Mouse (Mus musculus) adrenal gland, postnatal 25 days (tissue): ENCODE results near the gene Pm20d1. TPM values are rescaled to one million over a fixed set of nuclear protein-coding genes. Genes with fewer than 3 reads are reported as not detected.

Source experiments
- DNase-seq: peaks from one replicate; pipeline ENCODE4 v3.0.0; 2021; ENCODE audit warnings: mixed read lengths
- long read RNA-seq: library from polyadenylated mRNA; stranded (forward); transcript quantifications from one replicate; pipeline ENCODE4 v2.0.0, GENCODE M21; 2021
- total RNA-seq: library from RNA; stranded (reverse); gene quantifications from 2 replicates; pipeline ENCODE4 v1.2.3, GENCODE M21; 2021

The Pm20d1 gene
- total RNA-seq: 14.9 and 15.5 TPM in 2 replicates
- long read RNA-seq, full-length matches to known transcripts: 16 of 33 reads
- long read RNA-seq, partial matches to known transcripts: 4 of 33 reads
- long read RNA-seq, other reads (novel, unspliced or antisense): 13 of 33 reads

- DNase-seq: peak; percentile 59
Measured at GRCm38 (mm10) chr1:131797202-131797909, at the start of gene Pm20d1. TSS of gene Pm20d1 (plus strand) at chr1:131797381.

DNA sequence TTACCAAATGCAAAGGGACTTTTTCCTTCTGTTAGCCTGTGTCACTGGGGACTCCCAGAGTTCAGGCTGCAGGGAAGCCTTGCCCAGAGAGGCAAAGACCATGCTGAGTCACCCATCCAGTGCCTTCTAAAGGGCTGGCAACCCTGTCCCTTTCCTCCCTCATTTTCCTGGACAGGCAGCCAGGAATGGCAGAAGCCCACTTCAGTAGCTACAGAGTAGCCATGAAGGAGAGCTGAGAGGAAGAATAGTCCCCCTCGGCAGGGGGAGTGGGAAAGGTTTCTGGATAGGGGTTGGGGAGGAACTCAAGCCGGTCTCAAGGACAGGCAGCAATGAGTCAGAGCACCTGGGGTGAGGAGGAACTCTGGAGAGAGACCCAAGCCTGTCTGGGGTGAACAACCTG lies 49.4 kb upstream of the Pm20d1 start:
- no peak for DNase-seq

DNA sequence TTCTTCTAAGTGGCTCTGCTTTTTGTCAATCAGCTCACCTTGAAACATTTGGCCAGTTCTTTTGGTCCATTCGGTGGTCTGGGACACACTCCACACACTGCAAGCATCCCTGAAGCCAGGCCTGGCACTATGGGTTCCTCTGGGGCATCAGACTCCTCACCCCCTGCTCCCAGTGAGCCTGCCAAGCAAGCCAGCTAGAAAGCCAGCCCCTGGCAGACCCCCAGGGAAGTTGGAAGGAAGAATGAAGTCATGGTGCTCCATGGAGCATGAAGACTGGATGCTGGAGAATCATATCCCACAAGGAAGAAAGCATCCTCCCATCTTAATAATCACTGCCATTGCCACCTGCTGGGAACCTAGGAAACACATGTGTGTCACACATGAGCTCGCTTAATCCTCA lies 48.5 kb upstream of the Pm20d1 start:
- no peak for DNase-seq

GRCm38 (mm10) chr1:131749706-131750545 lies 47.3 kb upstream of the Pm20d1 start:
- no peak for DNase-seq

- DNase-seq: no peak
Measured at GRCm38 (mm10) chr1:131751181-131751890, 45.8 kb upstream of the Pm20d1 start.

DNA sequence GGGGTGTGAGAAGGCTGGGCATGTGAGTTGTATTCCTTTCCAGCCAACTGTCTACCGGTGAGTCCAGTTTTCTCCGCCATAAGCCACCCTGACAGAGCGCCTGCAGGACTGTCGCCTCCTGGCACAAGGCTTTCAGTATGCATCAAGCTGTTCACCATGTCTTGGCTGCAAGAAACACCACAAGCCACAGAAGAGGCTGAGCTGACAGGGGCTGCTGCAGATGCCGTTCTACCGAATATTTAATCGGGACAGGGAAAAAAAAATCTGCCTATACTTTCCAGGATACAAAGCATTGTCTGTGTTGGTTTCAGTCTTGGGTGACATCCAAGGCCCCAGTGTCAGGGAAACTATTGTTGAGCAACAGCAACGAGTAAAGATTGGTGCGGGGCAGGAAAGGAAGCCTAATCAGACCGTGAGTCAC lies 45.3 kb upstream of the Pm20d1 start:
- peak; percentile 50 for DNase-seq

DNA sequence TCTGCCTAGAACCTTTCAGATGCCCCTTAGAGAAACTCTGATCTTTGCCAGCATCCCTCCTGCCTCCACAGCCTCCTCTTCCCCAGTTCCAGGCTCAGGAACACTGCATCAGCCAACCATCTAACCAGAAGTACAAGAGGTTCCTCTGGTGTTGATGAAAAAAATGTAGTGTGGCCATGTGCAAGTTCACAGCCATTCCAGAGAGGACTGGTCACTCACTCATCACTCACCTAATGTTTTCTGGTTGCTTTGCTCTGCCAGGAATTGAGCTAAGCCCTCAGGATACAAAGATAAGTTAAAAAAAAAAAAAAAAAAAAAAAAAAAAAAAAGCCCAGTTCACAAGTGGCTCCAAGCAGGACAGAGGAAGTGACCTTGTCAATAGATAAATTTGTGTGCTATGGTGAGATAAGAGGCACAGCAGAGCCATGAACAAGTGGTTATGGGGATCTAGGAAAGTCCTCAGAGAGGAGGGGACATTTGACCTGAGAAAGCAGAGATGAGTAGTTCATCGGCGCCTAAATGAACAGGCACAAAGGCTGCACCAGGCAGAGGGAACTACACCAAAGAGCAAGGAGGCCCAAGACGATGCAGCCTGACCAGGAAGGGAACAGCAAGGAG lies 42.9 kb upstream of the Pm20d1 start:
- DNase-seq: no peak

GRCm38 (mm10) chr1:131754916-131755315 lies 42.3 kb upstream of the Pm20d1 start:
- peak; percentile 86 for DNase-seq

- no peak for DNase-seq
Measured at GRCm38 (mm10) chr1:131757211-131757610, 40.0 kb upstream of the Pm20d1 start.

- no peak for DNase-seq
Measured at GRCm38 (mm10) chr1:131758796-131759195, 38.4 kb upstream of the Pm20d1 start.

GRCm38 (mm10) chr1:131759667-131760427 lies 37.3 kb upstream of the Pm20d1 start:
- no peak for DNase-seq

- no peak for DNase-seq
Measured at GRCm38 (mm10) chr1:131760428-131760820, 36.8 kb upstream of the Pm20d1 start.

- no peak for DNase-seq
Measured at GRCm38 (mm10) chr1:131761079-131761831, 35.9 kb upstream of the Pm20d1 start.

GRCm38 (mm10) chr1:131763683-131764082 lies 33.5 kb upstream of the Pm20d1 start:
- no peak for DNase-seq

GRCm38 (mm10) chr1:131764581-131765338 lies 32.4 kb upstream of the Pm20d1 start:
- DNase-seq: no peak

GRCm38 (mm10) chr1:131765357-131766001 lies 31.7 kb upstream of the Pm20d1 start:
- peak; percentile 81 for DNase-seq

DNA sequence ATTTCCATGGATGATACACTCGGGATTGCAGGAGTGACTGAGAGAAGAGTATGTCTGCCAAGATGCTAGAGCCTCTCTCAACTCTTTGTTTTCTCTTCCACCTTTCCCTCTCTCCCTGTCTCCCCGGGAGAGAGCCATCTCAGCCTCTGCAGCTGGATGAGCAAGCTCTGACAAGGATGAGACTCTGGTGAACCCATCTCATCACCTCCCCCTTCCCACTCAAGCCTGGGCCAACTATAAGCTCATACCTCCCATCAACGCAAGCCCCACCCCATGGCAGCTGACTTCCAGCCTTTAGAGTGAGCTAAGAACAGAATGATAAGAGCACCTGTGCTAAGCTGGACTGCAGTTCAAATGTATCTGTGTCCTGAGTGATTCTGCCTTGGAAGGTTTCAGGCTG lies 27.9 kb upstream of the Pm20d1 start:
- no peak for DNase-seq

- DNase-seq: peak; percentile 17
Measured at GRCm38 (mm10) chr1:131770656-131771055, 26.5 kb upstream of the Pm20d1 start.

DNA sequence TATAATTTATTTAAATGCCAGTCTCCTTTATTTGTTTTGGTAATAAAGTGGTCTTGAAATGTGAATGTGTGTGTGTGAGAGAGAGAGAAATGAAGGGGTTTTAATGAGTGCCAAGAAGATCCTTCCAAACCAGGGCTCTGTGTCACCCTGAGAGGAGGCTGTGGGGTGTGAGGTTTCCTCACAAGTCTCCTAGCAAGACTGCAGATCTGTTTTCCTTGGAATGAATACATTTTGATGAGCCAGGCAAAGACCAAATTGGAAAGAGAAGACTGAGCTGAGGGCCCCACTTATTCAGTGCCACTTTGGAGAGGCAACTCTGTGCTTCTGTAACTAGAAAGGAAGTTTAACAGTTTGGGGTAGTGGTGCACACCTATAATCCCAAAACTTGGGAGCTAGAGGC lies 25.7 kb upstream of the Pm20d1 start:
- DNase-seq: no peak
